Mouse (Mus musculus): ENCODE results near the gene Gm8653.
"Not testable (repeated sequence)": the region's sequence is repeated elsewhere in the genome, so short reads cannot be mapped to it uniquely, and the experiment has no call there.

- TF ChIP-seq GATA1 (IDR thresholded peaks at IDR 0.05; ENCODE audit: borderline replicate concordance, low read length); FLI1 (IDR thresholded peaks at IDR 0.05; ENCODE audit: low read length): not testable (repeated sequence)
Observed at GRCm38 (mm10) chr7:22229384-22229783, 28.3 kb upstream of the Gm8653 start, which contains the start of gene Gm8453.

Data from megakaryocyte, embryonic 14.5 days (primary cell).